Mouse (Mus musculus) heart, postnatal 4 days (tissue): ENCODE measurements around the gene Adrm1. TPM values are rescaled to one million over a fixed set of nuclear protein-coding genes. Genes with fewer than 3 reads are reported as not detected.
A peak's percentile ranks its signal among the peaks of the same experiment; 100 is the strongest.
"Not testable (repeated sequence)": the region's sequence is repeated elsewhere in the genome, so short reads cannot be mapped to it uniquely, and the experiment has no call there.

ENCODE experiments used
- DNase-seq: peaks from one replicate; pipeline ENCODE4 v3.0.0; 2021
- total RNA-seq, 2 experiments: library from RNA; stranded (reverse); gene quantifications; 2 replicates each; pipeline ENCODE4 v1.2.3; 2021

Adrm1 gene
- 100 to 1,000 TPM; 103 to 104 TPM for total RNA-seq

DNA sequence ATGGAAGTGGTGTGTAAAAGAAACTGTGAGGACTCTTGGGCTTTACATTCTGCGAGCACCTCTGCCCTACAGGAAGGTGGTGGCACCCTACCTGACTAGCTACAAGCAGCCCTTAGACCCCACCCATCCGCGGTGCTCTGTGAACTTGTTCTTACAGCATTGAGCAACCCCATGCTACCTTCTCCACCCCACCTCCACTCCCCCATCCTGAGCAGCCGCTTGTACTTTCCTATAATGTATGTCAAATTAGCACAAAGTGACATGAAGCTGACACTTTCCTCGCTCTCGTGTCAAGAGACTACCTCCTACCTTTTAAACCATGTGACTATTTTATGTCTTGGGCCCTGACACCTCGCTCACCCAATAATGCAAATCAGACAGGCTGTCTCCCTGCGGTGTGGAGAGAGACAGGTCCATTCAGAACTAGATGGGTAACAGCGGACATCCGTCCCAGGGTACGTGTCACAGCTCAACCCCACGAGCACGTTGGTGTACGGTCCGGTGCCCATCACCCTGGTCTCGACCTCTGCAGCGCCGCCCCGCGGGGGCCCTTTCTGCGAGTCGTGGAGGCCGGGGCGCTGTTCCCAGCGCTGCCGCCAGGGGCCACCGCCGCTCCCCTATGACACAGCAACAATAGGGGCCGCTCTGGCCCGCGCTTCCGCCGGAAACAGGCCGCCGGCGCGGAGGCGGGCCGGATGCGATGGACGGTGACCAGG is at the start of gene Adrm1:
Adrm1 (plus strand) TSS at position 680 of the 716 bp plus-strand sequence.
- DNase-seq: peak; percentile 98

- DNase-seq: no peak
Observed at GRCm38 (mm10) chr2:180124192-180124591, 47.1 kb upstream of the Adrm1 start.

- peak; percentile 18 for DNase-seq
Observed at GRCm38 (mm10) chr2:180126195-180126594, 45.1 kb upstream of the Adrm1 start.

DNA sequence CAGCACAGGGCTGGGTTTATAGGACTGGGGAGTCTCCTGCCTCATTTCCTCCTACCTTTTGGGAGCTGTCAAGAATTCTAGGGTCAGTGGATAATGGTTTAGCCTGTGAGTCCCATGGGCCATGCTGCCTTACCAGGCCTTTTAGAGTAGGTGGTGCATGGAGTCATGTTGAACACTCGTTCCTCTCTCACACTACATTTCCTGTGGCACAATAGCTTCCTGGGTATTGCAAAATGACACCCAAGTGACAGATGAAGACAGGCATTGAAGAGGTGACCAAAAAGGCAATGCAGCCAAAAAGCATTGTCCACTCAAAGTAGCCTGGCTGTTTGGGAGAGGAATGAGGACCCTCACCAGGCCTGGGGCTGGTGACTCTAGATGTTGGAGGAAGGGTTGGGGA is 43.6 kb upstream of the Adrm1 start:
- DNase-seq: no peak

GRCm38 (mm10) chr2:180133231-180133630 is 38.1 kb upstream of the Adrm1 start:
- DNase-seq: no peak

- no peak for DNase-seq
Observed at GRCm38 (mm10) chr2:180133911-180134310, 37.4 kb upstream of the Adrm1 start.

DNA sequence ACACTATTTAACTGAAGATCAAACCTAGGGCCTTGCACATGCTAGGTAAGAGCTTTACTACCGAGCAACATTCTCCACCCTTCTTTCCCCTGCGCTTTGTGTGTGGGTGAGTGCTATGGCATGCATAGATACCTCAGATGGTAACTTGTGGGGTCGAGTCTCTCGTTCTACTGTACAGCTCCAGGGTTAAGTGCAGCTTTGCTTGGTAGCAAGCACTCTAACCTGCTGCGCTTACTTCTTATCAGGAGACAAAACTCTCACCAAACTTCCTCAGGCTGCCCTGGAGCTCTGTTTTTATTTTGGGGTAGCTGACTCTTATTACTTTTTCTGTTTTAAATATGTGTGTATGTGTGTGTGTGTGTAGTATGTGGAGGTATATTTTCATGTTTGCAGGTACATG is 35.9 kb upstream of the Adrm1 start:
- no peak for DNase-seq

DNA sequence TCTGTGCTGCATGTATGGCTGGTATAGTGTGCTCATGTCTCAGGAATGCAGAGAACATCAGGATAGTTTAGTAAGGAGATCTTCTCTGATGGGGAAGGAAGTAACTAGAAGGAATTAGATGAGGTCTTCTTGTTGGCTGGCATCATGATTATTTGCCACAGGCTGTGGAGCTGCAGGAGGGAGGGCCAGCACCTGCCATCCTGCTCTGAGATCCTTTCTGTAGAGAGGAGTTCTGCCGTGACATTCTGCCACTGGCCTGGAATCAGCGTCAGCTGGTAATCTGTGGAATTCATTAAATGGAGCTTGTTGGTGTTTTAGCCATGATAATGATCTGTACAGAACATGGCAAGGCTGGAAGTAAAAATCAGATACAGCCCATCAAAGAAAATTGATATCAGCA is 25.2 kb upstream of the Adrm1 start:
- DNase-seq: no peak

GRCm38 (mm10) chr2:180147379-180147778 is 23.9 kb upstream of the Adrm1 start:
- no peak for DNase-seq

- DNase-seq: no peak
Observed at GRCm38 (mm10) chr2:180148551-180148950, 22.7 kb upstream of the Adrm1 start.

DNA sequence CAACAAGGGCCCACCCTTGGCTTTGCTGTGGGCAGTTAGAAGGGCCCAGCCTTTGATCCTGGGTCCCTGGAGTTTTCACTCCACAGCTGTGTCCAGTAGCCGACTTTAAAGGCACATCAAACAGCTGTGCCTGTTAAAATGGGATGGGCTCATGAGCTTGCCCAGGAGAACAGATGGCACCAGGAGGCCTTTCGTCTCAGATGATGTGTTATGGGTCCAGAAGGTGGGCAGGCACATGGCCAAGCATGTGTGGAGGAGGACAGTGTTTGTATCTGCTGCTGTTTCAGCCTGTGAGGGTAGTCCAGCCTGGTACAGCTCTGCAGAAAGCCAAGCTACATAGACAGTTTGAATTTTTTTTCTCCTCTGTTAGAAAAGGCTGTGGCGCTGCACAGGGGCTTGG is 16.5 kb upstream of the Adrm1 start:
- DNase-seq: no peak

- no peak for DNase-seq
Observed at GRCm38 (mm10) chr2:180158627-180159026, 12.7 kb upstream of the Adrm1 start.

DNA sequence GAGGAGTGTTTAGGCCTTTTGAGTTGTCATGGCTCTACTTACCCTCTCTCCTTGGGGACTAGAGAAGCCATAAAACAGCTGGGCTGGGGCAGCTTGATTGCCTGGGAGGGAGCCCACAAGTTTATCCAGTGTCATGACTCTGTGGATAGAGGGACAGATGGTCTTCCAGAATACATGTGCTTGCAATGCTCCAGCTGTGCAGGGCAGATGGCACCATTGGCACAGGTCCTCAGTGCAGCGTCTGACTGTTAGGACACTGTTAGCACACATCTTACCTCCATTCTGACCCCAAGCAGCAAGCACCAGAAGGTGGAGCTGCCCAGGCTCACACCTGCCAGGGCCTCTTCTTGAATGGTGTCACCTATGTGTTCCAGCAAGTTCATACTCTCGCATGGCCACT is 5.4 kb upstream of the Adrm1 start:
- DNase-seq: no peak

DNA sequence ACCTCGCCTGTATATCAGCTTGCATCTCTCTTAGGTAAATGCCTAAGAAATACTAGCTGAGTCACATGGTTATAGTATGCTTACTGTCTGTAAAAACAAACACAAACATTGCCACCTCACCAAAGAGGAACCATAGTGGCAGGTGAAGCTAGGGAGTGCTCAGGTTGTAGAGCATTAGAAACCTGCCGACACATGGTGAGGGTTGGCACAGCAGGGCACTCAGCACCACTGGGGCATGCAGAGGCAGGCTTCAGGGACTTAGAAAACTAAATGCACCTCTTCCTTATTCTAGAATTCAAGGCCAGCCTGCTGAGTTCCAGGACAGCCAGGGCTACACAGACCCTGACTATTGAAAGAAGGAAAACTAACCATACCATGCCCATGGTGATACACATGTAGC is 4.4 kb upstream of the Adrm1 start:
- no peak for DNase-seq

- DNase-seq: no peak
Observed at GRCm38 (mm10) chr2:180170151-180170805, 1.0 kb upstream of the Adrm1 start.

DNA sequence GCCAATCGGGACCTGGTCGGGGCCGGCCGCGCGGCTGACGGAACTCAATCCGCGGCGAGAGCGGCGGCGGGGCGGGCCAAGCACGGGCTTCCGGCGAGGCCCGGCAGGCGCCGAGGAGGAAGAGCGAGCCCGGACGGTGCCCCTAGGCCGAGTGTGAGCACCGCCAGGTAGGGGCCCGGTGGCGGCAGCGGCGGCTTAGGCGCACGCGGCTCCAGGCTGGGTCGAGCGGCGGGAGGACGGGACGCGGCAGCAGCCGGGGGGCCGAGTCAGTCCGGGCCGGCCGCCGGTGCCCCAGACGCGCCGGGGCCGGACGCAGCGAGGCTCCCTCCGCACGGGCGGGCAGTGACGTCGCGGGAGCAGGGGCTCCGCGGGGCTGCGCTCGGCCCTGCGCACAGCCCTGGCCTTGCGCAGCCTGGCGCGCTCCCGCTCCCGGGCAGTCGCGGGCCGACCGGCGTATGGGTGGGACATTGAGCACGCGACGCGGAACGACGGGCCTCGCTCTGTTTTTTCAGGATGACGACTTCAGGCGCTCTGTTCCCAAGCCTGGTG is 311 bp downstream of the Adrm1 start:
- DNase-seq: no peak

DNA sequence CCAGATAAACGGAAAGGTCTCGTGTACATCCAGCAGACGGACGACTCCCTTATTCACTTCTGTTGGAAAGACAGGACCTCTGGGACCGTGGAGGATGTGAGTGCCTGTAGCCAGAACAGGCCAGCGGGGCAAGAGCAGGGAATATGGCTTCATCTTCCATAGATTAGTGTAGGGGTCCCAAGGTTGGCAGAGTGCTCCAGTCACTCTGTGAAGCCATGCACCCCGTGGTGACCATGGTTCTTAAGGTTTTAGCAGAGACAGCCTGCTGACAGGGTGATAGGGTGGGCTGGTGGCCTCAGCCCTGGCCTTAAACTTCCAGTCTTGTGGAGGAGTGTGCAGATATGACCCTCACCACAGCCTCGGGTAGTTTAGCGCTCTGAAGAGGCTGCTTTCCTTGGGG is 867 bp downstream of the Adrm1 start:
- no peak for DNase-seq

DNA sequence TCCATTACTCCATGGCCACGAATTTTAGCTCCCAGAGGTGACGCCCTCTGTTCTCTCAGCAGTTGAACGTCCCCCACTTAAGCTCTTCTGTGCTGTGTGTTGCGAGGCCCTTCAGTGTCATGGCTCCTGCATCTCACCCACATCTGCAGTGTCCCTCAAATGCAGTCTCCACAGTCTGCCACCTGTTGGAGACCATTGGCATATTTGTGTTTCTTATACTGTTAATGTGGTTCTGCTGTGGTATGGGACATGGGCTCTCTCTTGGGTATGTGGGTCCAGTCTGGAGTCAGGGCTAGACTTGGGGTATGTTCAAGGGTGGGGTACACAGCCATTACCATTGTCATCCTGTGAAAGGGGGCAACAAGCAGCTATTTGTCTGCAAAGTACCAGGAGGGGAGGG is 1.9 kb downstream of the Adrm1 start:
- DNase-seq: no peak

- not testable (repeated sequence) for DNase-seq
Observed at GRCm38 (mm10) chr2:180173711-180174110, 2.4 kb downstream of the Adrm1 start.

- DNase-seq: no peak
Observed at GRCm38 (mm10) chr2:180174121-180174520, 2.8 kb downstream of the Adrm1 start.

GRCm38 (mm10) chr2:180175725-180176124 is 4.4 kb downstream of the Adrm1 start:
- no peak for DNase-seq

- DNase-seq: no peak
Observed at GRCm38 (mm10) chr2:180181542-180181941, 10.3 kb downstream of the Adrm1 start.

GRCm38 (mm10) chr2:180184011-180184751 is 12.9 kb downstream of the Adrm1 start:
- no peak for DNase-seq
